Mouse (Mus musculus) bone marrow, adult 2 months (tissue): ENCODE data around the gene Yes1.

Experiments used
- CTCF ChIP-seq: fragments of 200-500 bp; IDR thresholded peaks from 2 replicates; pipeline ENCODE4 v1.5.1; 2011; ENCODE audit warnings: low read length, control low read depth; ENCODE audit not compliant: control insufficient read depth, insufficient read depth
- POLR2A ChIP-seq: fragments of 200-500 bp; IDR thresholded peaks from 2 replicates; pipeline ENCODE4 v1.6.1; 2011; ENCODE audit warnings: low read depth, mild to moderate bottlenecking, control low read depth, low read length, borderline replicate concordance; ENCODE audit not compliant: control insufficient read depth

GRCm38 (mm10) chr5:32657386-32657785, 46.4 kb downstream of the Yes1 start:
- TF ChIP-seq CTCF, result no peak
- TF ChIP-seq POLR2A, result no peak
